Mouse (Mus musculus) stomach, postnatal 0 days (tissue): ENCODE data around the gene Nfatc2. TPM values are rescaled to one million over a fixed set of nuclear protein-coding genes. Genes with fewer than 3 reads are reported as not detected.

ENCODE experiments used
- ATAC-seq: fragments of 200-750 bp; cut with Nextera tagmentation; 2 replicates; pipeline ENCODE4 v1.8.0; 2017; ENCODE audit not compliant: low FRiP score, low TSS enrichment
- DNase-seq: peaks from one replicate; pipeline ENCODE4 v3.0.0-alpha.2; 2016; ENCODE audit warnings: low spot score
- H3K27ac ChIP-seq: fragments of 300-500 bp; sonication (generic); replicated peaks from 2 replicates; pipeline ENCODE4 v1.5.1; 2014; ENCODE audit warnings: mild to moderate bottlenecking, control low read depth
- H3K27me3 ChIP-seq: fragments of 300-500 bp; sonication (generic); 2 replicates; pipeline ENCODE4 v1.6.1; 2014; ENCODE audit warnings: low read length; ENCODE audit not compliant: control insufficient read depth, insufficient read depth
- H3K36me3 ChIP-seq: fragments of 300-500 bp; sonication (generic); 2 replicates; pipeline ENCODE4 v1.6.1; 2014; ENCODE audit warnings: low read length, mixed read lengths; ENCODE audit not compliant: control insufficient read depth, insufficient read depth
- H3K4me1 ChIP-seq: fragments of 300-500 bp; sonication (generic); replicated peaks from 2 replicates; pipeline ENCODE4 v1.6.1; 2014; ENCODE audit warnings: antibody characterized with exemption; ENCODE audit not compliant: control insufficient read depth, insufficient read depth
- H3K4me2 ChIP-seq: fragments of 300-500 bp; sonication (generic); replicated peaks from 2 replicates; pipeline ENCODE4 v1.6.1; 2014; ENCODE audit warnings: low read depth, mild to moderate bottlenecking, control low read depth, moderate library complexity
- H3K4me3 ChIP-seq: fragments of 300-500 bp; sonication (generic); 2 replicates; pipeline ENCODE4 v1.5.1; 2014; ENCODE audit warnings: low read depth, low read length, control low read depth
- H3K9ac ChIP-seq: fragments of 300-500 bp; sonication (generic); 2 replicates; pipeline ENCODE4 v1.6.1; 2014; ENCODE audit warnings: mild to moderate bottlenecking, low read length, control low read depth, mixed read lengths
- H3K9me3 ChIP-seq: fragments of 300-500 bp; sonication (generic); 2 replicates; pipeline ENCODE4 v1.6.1; 2016; ENCODE audit warnings: low read length; ENCODE audit not compliant: control insufficient read depth
- CTCF ChIP-seq: IDR thresholded peaks from 2 replicates; pipeline ENCODE4 v1.5.1; 2016; ENCODE audit warnings: antibody characterized with exemption, low read depth, mild to moderate bottlenecking, moderate library complexity
- EP300 ChIP-seq: optimal IDR thresholded peaks from 2 replicates; pipeline ENCODE3; 2016; ENCODE audit warnings: antibody characterized with exemption
- WGBS: fragments of 180-500 bp; shearing (Covaris S2); extraction: QIAGEN DNeasy Blood & Tissue Kit; methylation state at CpG from one replicate; pipeline ENCODE4 v1.1.7; 2014; 5-methylcytosine and 5-hydroxymethylcytosine counted together
- polyA plus RNA-seq: library from polyadenylated mRNA; unstranded; fragments of >200 nt; fragmentation: Nextera tagmentation; extraction: Ambion mirVana; gene quantifications from 2 replicates; pipeline ENCODE4 v1.2.1, GENCODE M21; 2015

The Nfatc2 gene
- polyA plus RNA-seq, 1 experiment from 2014 or later, result 2.2 TPM

DNA sequence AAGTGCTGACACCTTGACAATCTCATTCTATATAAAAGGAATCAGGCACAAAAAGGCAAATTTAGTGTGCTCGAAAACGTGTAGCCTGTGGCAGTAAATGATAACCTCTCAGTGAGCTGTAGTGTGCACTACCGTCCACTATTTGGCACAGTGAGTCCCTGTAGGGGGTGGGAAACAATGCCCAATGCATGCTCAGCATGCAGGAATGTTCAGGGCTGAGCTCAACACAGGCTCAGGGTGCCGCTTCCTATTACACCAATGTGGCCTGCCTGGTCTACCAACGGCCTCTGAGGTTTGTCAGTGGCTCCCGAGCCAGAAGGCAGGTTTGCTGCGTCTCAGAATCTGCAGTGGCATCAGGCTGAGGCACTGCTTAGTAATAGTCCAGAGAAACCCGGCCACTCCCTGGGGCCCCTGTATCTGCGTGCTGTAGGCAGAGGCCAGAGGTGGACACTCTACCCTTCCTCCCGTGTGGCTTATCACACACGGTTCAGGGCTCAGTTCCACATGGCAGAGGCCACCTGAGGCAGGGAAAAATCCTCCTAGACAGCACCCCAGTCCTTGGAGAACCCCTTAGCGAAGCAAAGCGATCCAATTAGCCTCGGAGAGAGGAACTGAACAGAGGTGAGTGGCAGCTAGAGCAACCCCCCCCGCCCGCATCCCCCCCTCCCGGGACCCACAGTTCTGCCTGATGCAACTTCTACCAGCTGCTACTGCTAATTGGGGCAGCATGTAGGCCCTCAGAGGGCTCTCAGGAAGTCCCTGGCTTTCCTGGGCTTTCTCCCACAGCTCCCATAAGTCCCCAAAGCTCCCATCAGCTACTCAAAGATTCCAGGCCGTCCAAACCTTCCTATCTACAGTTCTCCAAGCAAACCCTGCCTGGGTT is 74.7 kb downstream of the Nfatc2 start:
- no peak overlapping the region; the same call in 1 of the 2 replicates for H3K27ac ChIP-seq
- no peak overlapping the region for H3K4me2 ChIP-seq
- H3K36me3 ChIP-seq, result no peaks in the 10 kb centered on the region
- H3K9ac ChIP-seq, result no peak overlapping the region
- no peak for ATAC-seq
- peak; percentile 41 for DNase-seq
- peaks cover 15% of the 10 kb centered on the region for H3K4me1 ChIP-seq
- 81% methylated on average over 18 of the region's 18 CpGs for WGBS
- H3K4me3 ChIP-seq, result no peak overlapping the region
- TF ChIP-seq CTCF (peak; percentile 17; the same call in 1 of the 2 replicates), EP300 (no peak)
- H3K9me3 ChIP-seq, result no peaks in the 10 kb centered on the region
- H3K27me3 ChIP-seq, result no peaks in the 10 kb centered on the region

DNA sequence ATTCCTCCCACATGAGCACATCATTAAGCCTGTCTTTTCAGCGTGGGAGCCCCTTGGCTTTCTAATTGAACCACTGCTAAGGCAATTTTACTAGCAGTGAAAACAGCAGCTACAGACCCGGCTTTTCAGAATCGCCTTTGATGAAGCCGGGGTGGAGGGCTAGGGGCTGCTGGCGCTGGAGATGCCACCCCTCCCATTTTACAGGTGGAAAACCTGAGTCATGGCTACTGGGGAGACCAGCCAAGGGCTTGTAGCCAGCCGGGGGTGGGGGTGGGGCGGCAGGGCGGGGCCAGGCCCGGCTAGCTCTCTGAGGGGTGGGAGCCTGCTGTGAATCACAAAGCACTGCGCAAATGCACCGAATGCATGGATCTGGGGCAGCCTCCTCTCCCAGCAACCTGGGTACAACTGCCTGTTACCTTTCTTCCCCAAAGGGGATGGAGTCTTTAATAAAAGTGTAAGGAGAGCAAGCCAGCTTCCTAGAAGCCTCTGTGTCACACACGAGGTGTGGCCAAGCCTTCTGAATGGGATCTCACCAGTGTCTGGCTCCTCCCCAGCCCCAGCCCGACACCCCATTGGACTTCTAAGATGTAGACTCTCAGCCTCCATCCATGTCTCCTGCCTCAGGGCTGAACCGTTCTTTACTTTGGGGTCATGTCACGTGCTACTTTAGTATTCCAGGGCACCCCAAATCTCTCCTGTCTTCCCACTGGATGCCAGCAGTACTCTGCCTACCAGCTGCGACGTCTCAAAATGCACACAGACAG is 75.9 kb downstream of the Nfatc2 start:
- Histone ChIP-seq H3K27ac (peak overlapping the region; percentile 74), H3K4me3 (peak overlapping the region; percentile 4), H3K9ac (peak overlapping the region; percentile 28; the same call in 1 of the 2 replicates), H3K27me3 (no peaks in the 10 kb centered on the region), H3K4me1 (peaks cover 15% of the 10 kb centered on the region), H3K9me3 (no peaks in the 10 kb centered on the region), H3K36me3 (no peaks in the 10 kb centered on the region), H3K4me2 (peak overlapping the region; percentile 43)
- TF ChIP-seq CTCF (no peak), EP300 (no peak)
- peak; percentile 13; the same call in 1 of the 2 replicates for ATAC-seq
- peak; percentile 73 for DNase-seq
- 8% methylated on average over 17 of the region's 17 CpGs for WGBS

DNA sequence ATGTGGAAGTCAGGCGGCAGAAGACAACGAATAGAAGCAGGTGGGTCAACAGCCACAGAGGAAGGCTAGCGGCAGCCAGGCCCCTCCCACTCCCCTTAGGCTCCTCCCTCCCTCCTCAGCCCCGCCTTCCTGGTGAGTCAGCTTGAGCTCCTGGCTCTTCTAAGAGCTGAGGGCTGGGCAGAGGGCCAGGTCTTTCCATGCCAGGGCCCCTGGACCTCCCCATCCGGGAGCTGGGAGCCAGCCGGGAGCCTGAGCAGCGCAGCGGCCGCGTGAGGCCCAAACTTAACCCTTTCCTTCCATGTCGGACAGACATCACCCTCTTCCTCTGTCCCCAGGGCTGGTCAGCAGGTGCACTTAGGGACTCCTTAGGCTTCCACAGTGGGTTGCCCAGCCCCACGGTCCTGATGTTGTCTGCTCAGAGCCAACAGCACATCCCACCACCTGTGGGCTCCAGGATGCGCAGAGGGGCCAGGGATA is 76.5 kb downstream of the Nfatc2 start:
- H3K4me1 ChIP-seq, result peaks cover 15% of the 10 kb centered on the region
- TF ChIP-seq CTCF (no peak), EP300 (no peak)
- no peaks in the 10 kb centered on the region for H3K27me3 ChIP-seq
- 3% methylated on average over 13 of the region's 13 CpGs for WGBS
- peak overlapping the region; percentile 74 for H3K27ac ChIP-seq
- ATAC-seq, result peak; percentile 93
- no peak overlapping the region for H3K9ac ChIP-seq
- H3K4me2 ChIP-seq, result peak overlapping the region; percentile 43
- no peaks in the 10 kb centered on the region for H3K36me3 ChIP-seq
- no peaks in the 10 kb centered on the region for H3K9me3 ChIP-seq
- peak overlapping the region; percentile 4 for H3K4me3 ChIP-seq
- DNase-seq, result peak; percentile 98

DNA sequence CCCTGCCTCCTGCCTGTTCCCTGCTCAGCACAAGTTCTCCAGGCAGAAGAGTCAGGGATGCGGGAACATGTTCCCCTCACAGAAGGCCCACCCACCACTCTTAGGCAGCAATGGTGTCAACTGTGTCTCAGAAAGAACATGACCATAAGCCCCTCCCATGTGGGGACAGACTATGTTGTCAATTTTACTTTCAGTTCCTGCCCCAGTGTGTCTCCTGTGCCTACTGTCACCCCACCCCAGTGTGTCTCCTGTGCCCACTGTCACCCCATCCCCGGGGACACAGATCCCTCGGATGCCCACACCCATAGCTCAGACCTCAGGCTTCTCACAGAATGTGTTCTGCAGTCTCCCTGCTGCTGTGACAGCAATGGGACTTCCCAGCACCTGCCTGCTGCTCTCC is 79.2 kb downstream of the Nfatc2 start:
- no peak for TF ChIP-seq EP300
- TF ChIP-seq CTCF, result no peak
- peaks cover 18% of the 10 kb centered on the region for H3K4me1 ChIP-seq
- no peak overlapping the region for H3K27ac ChIP-seq
- H3K36me3 ChIP-seq, result no peaks in the 10 kb centered on the region
- H3K4me2 ChIP-seq, result no peak overlapping the region
- ATAC-seq (no peak), DNase-seq (no peak)
- 76% methylated on average over 3 of the region's 3 CpGs for WGBS
- H3K9ac ChIP-seq, result no peak overlapping the region
- no peak overlapping the region for H3K4me3 ChIP-seq
- H3K9me3 ChIP-seq, result no peaks in the 10 kb centered on the region
- H3K27me3 ChIP-seq, result no peaks in the 10 kb centered on the region

DNA sequence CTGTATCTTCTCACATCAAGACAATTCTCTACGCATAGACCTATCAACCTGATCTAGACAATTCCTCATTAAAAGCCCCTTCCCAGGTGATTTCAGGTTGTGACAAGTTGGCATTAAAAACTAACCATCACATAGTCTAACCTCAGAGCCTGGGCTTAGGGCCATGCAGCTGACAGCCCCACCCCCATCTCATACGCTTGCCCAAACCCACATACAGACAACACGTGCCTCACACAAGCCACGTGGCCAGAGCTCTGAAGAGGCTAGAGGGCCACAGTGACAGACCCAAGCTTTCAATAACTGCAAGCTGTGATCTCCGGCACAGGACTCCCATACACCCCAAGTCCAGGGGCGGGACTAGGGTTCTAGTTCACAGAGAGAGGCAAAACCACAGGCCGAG is 80.7 kb downstream of the Nfatc2 start:
- Histone ChIP-seq H3K9me3 (no peaks in the 10 kb centered on the region), H3K4me3 (no peak overlapping the region), H3K27ac (no peak overlapping the region), H3K9ac (no peak overlapping the region), H3K27me3 (no peaks in the 10 kb centered on the region), H3K36me3 (no peaks in the 10 kb centered on the region), H3K4me1 (peaks cover 15% of the 10 kb centered on the region), H3K4me2 (no peak overlapping the region)
- TF ChIP-seq CTCF, result no peak
- TF ChIP-seq EP300, result no peak
- 90% methylated on average over 7 of the region's 7 CpGs for WGBS
- DNase-seq (no peak), ATAC-seq (no peak)
